Mouse (Mus musculus) MEL (cell line): Measurements from ENCODE around the gene Svs6.
"Not testable (repeated sequence)": the region's sequence is repeated elsewhere in the genome, so short reads cannot be mapped to it uniquely, and the experiment has no call there.

Experiments used
- CTCF ChIP-seq, 3 experiments: IDR thresholded peaks in 2 of 3; conservative IDR thresholded peaks in 1 of 3; 2 replicates each; pipeline ENCODE4 v1.5.1; 2011 to 2012; ENCODE audit warnings: low read length in 3 of 3, low read depth in 2 of 3, mild to moderate bottlenecking in 2 of 3, improper control_type of control experiment in 1 of 3, inconsistent platforms in 1 of 3, mixed read lengths in 1 of 3, moderate library complexity in 1 of 3; ENCODE audit not compliant: control insufficient read depth in 1 of 3, insufficient read depth in 1 of 3, poor library complexity in 1 of 3, severe bottlenecking in 1 of 3
- EP300 ChIP-seq, 2 experiments: IDR thresholded peaks; 2 replicates each; pipeline ENCODE4 v1.6.1; 2011; ENCODE audit warnings: improper control_type of control experiment in 2 of 2, low read length in 2 of 2, low read depth in 1 of 2, mild to moderate bottlenecking in 1 of 2
- ETS1 ChIP-seq: IDR thresholded peaks from 2 replicates; pipeline ENCODE4 v1.6.1; 2012; ENCODE audit warnings: low read depth, mild to moderate bottlenecking, inconsistent platforms, low read length, improper control_type of control experiment, moderate library complexity
- GATA1 ChIP-seq: IDR thresholded peaks from 2 replicates; pipeline ENCODE4 v1.6.1; 2011; ENCODE audit warnings: low read depth, low read length, improper control_type of control experiment
- MYC ChIP-seq: IDR thresholded peaks from 2 replicates; pipeline ENCODE4 v1.6.1; 2011; ENCODE audit warnings: low read depth, mild to moderate bottlenecking, low read length, improper control_type of control experiment, moderate library complexity
- POLR2A ChIP-seq, 2 experiments: IDR thresholded peaks; 2 replicates each; pipeline ENCODE4 v1.6.1; 2011 to 2012; ENCODE audit warnings: low read length in 2 of 2, mild to moderate bottlenecking in 2 of 2, control low read depth in 1 of 2, improper control_type of control experiment in 1 of 2, low read depth in 1 of 2, moderate library complexity in 1 of 2; ENCODE audit not compliant: control insufficient read depth in 1 of 2, insufficient read depth in 1 of 2, poor library complexity in 1 of 2
- USF2 ChIP-seq, 2 experiments: IDR thresholded peaks; 2 replicates each; pipeline ENCODE4 v1.6.1; 2011 to 2012; ENCODE audit warnings: improper control_type of control experiment in 2 of 2, low read length in 2 of 2, borderline replicate concordance in 1 of 2, inconsistent platforms in 1 of 2, low read depth in 1 of 2, mild to moderate bottlenecking in 1 of 2; ENCODE audit not compliant: insufficient read depth in 1 of 2
- ZC3H11A ChIP-seq: IDR thresholded peaks from 2 replicates; pipeline ENCODE4 v1.6.1; 2012; ENCODE audit warnings: low read depth, mild to moderate bottlenecking, inconsistent platforms, low read length, improper control_type of control experiment

- not testable (repeated sequence) for TF ChIP-seq GATA1; CTCF (IDR thresholded peaks at IDR 0.05 in 2 of 3, conservative IDR thresholded peaks at IDR 0.05 in 1 of 3; ENCODE audit: control insufficient read depth in 1 of 3, insufficient read depth in 1 of 3, low read depth in 2 of 3, low read length in 3 of 3, poor library complexity in 1 of 3, severe bottlenecking in 1 of 3); USF2 (IDR thresholded peaks at IDR 0.05; ENCODE audit: borderline replicate concordance in 1 of 2, insufficient read depth in 1 of 2, low read depth in 1 of 2, low read length in 2 of 2); ETS1; EP300 (IDR thresholded peaks at IDR 0.05; ENCODE audit: low read depth in 1 of 2, low read length in 2 of 2); MYC; ZC3H11A; POLR2A (IDR thresholded peaks at IDR 0.05; ENCODE audit: control insufficient read depth in 1 of 2, insufficient read depth in 1 of 2, low read depth in 1 of 2, low read length in 2 of 2, poor library complexity in 1 of 2)
These were observed 1.1 kb upstream of the Svs6 start for GRCm38 (mm10) chr2:164315460-164315859.
